Mouse (Mus musculus) bone marrow, adult 2 months (tissue): ENCODE measurements at regions not wholly inside any gene's neighbourhood (a gene's known extent, or its start where the extent isn't known, plus 50 kb on each side); places are given as distances from the start of the nearest gene placed in this dataset.

Experiments used
- CTCF ChIP-seq: fragments of 200-500 bp; IDR thresholded peaks from 2 replicates; pipeline ENCODE4 v1.5.1; 2011; ENCODE audit warnings: low read length, control low read depth; ENCODE audit not compliant: control insufficient read depth, insufficient read depth
- POLR2A ChIP-seq: fragments of 200-500 bp; IDR thresholded peaks from 2 replicates; pipeline ENCODE4 v1.6.1; 2011; ENCODE audit warnings: low read depth, mild to moderate bottlenecking, control low read depth, low read length, borderline replicate concordance; ENCODE audit not compliant: control insufficient read depth

DNA sequence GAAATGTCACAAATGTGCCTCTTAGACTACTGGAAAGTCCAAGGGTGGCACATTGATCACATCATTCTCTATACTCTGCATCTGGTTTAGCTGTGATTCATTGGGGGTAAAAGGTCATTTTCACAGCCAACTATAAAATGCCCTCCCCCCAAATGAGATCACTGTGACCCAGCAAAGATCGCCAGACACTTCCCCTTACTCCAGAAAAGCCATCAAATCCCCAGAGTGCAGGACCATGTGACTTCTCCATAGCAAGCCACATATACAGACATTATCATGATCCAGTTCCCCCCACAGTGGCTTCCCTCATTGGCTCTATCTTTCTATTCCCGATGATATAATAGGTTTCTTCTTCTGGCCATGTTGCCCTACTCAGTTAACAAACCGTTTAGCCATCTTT lies 163.6 kb upstream of the Map1b start:
- no peak for TF ChIP-seq CTCF
- TF ChIP-seq POLR2A = no peak
